Mouse (Mus musculus) gastrocnemius, adult 2 months (tissue): Measurements from ENCODE around the gene Rsc1a1. TPM values are rescaled to one million over a fixed set of nuclear protein-coding genes. Genes with fewer than 3 reads are reported as not detected.

ENCODE experiments used
- DNase-seq: peaks from one replicate; pipeline ENCODE4 v3.0.0; 2022
- H3K27ac ChIP-seq: fragments of 200-600 bp; 2 replicates; pipeline ENCODE4 v1.8.1; 2022; ENCODE audit warnings: mild to moderate bottlenecking
- H3K4me3 ChIP-seq: fragments of 200-600 bp; 2 replicates; pipeline ENCODE4 v1.8.1; 2022; ENCODE audit warnings: mild to moderate bottlenecking, moderate library complexity
- CTCF ChIP-seq: fragments of 200-600 bp; IDR thresholded peaks from 2 replicates; pipeline ENCODE4 v1.8.1; 2022; ENCODE audit warnings: antibody characterized with exemption, mild to moderate bottlenecking, moderate library complexity
- intact Hi-C: fragments of 180-260 bp; cut with DNase I; formaldehyde crosslinking; loops from one replicate; pipeline ENCODE4 v1.15.1; 2025
- total RNA-seq, 2 experiments: library from RNA; stranded (reverse); gene quantifications; 2 replicates each; pipeline ENCODE4 v1.2.3; 2021

Rsc1a1 gene
- total RNA-seq, 2 experiments from 2014 or later = 3.8 to 5.6 TPM

GRCm38 (mm10) chr4:141682706-141683230, 2.6 kb downstream of the Rsc1a1 start:
- peak; percentile 37 for DNase-seq
- intact Hi-C loops = no loop called here
- TF ChIP-seq CTCF = no peak
- Histone ChIP-seq H3K27ac (peak overlapping the region; percentile 5; the same call in 1 of the 2 replicates), H3K4me3 (no peak overlapping the region)

GRCm38 (mm10) chr4:141681767-141682166, 3.6 kb downstream of the Rsc1a1 start:
- H3K4me3 ChIP-seq = no peak overlapping the region
- peak; percentile 53 for DNase-seq
- no peak for TF ChIP-seq CTCF
- peak overlapping the region; percentile 53 for H3K27ac ChIP-seq
- intact Hi-C loops = no loop called here

- intact Hi-C loops = no loop called here
- no peak for DNase-seq
- TF ChIP-seq CTCF = no peak
- Histone ChIP-seq H3K27ac (0 out of 2 replicates have a peak overlapping the region, but pooled peaks have one; percentile 12), H3K4me3 (no peak overlapping the region)
Measured at GRCm38 (mm10) chr4:141680892-141681291, 4.5 kb downstream of the Rsc1a1 start.

GRCm38 (mm10) chr4:141679016-141679415, 6.4 kb downstream of the Rsc1a1 start:
- no peak for TF ChIP-seq CTCF
- Histone ChIP-seq H3K27ac (no peak overlapping the region), H3K4me3 (no peak overlapping the region)
- intact Hi-C loops = no loop called here
- DNase-seq = no peak

- no peak for TF ChIP-seq CTCF
- Histone ChIP-seq H3K4me3 (no peak overlapping the region), H3K27ac (no peak overlapping the region)
- no peak for DNase-seq
- intact Hi-C loops = no loop called here
Measured at GRCm38 (mm10) chr4:141676462-141676979, 8.9 kb downstream of the Rsc1a1 start.

- no peak for TF ChIP-seq CTCF
- Histone ChIP-seq H3K4me3 (no peak overlapping the region), H3K27ac (no peak overlapping the region)
- intact Hi-C loops = no loop called here
- no peak for DNase-seq
Measured at GRCm38 (mm10) chr4:141672325-141672724, 13.1 kb downstream of the Rsc1a1 start.

GRCm38 (mm10) chr4:141671389-141671788, 14.0 kb downstream of the Rsc1a1 start:
- intact Hi-C loops = no loop called here
- DNase-seq = no peak
- H3K27ac ChIP-seq = no peak overlapping the region
- no peak for TF ChIP-seq CTCF
- H3K4me3 ChIP-seq = no peak overlapping the region

- intact Hi-C loops = no loop called here
- no peak for TF ChIP-seq CTCF
- Histone ChIP-seq H3K4me3 (no peak overlapping the region), H3K27ac (peak overlapping the region; percentile 66)
- peak; percentile 65 for DNase-seq
Measured at GRCm38 (mm10) chr4:141669898-141670712, 15.3 kb downstream of the Rsc1a1 start.

GRCm38 (mm10) chr4:141664799-141665198, 20.6 kb downstream of the Rsc1a1 start, which contains the start of gene Plekhm2:
Plekhm2 (minus strand) TSS chr4:141664899.
- DNase-seq = no peak
- H3K27ac ChIP-seq = peak within 1 kb of the TSS; percentile 96
- no peak for TF ChIP-seq CTCF
- intact Hi-C loops = loop anchor here (5.0 kb wide), 1 partner anchor 123 kb away; no protein-coding TSS in a partner anchor
- H3K4me3 ChIP-seq = peak within 1 kb of the TSS; percentile 95

- peak overlapping the region; percentile 95 for H3K4me3 ChIP-seq
- peak overlapping the region; percentile 96 for H3K27ac ChIP-seq
- intact Hi-C loops = loop anchor here (5.0 kb wide), 1 partner anchor 123 kb away; no protein-coding TSS in a partner anchor
- peak; percentile 89 for DNase-seq
- TF ChIP-seq CTCF = no peak
Measured at GRCm38 (mm10) chr4:141664011-141664745, 21.2 kb downstream of the Rsc1a1 start.

- peak; percentile 74 for DNase-seq
- intact Hi-C loops = loop anchor here (5.0 kb wide), 1 partner anchor 124 kb away; no protein-coding TSS in a partner anchor
Measured at GRCm38 (mm10) chr4:141663122-141663931, 22.1 kb downstream of the Rsc1a1 start.

GRCm38 (mm10) chr4:141660884-141661283, 24.5 kb downstream of the Rsc1a1 start:
- no peak for TF ChIP-seq CTCF
- H3K4me3 ChIP-seq = no peak overlapping the region
- H3K27ac ChIP-seq = no peak overlapping the region
- intact Hi-C loops = loop anchor here (5.0 kb wide), 1 partner anchor 126 kb away; no protein-coding TSS in a partner anchor
- DNase-seq = no peak

More at GRCm38 (mm10) chr4:141663122-141663931, 22.1 kb downstream of the Rsc1a1 start:
- Histone ChIP-seq H3K27ac (peak overlapping the region; percentile 96), H3K4me3 (peak overlapping the region; percentile 95)
- no peak for TF ChIP-seq CTCF
